Mouse (Mus musculus): ENCODE measurements around the gene Kbtbd4. TPM values are rescaled to one million over a fixed set of nuclear protein-coding genes. Genes with fewer than 3 reads are reported as not detected.
A peak's percentile ranks its signal among the peaks of the same experiment; 100 is the strongest.
"Not testable (repeated sequence)": the region's sequence is repeated elsewhere in the genome, so short reads cannot be mapped to it uniquely, and the experiment has no call there.

Kbtbd4 gene
- polyA plus RNA-seq (2015; fragmentation: Nextera tagmentation; extraction: Ambion mirVana): 30.8 and 31.8 TPM in 2 replicates

GRCm38 (mm10) chr2:90904076-90904855 is at the start of gene Kbtbd4, which contains the start of gene Ndufs3:
Gene Kbtbd4 (plus strand): TSS chr2:90904740.
Gene Ndufs3 (minus strand): TSS chr2:90904827.
- DNase-seq (ENCODE audit: low spot score): peak; percentile 93

GRCm38 (mm10) chr2:90861486-90861885 is 43.1 kb upstream of the Kbtbd4 start:
- no peak for DNase-seq (ENCODE audit: low spot score)

GRCm38 (mm10) chr2:90864184-90864583 is 40.4 kb upstream of the Kbtbd4 start:
- no peak for DNase-seq (ENCODE audit: low spot score)

- DNase-seq (ENCODE audit: low spot score): peak; percentile 71
These were observed 38.0 kb upstream of the Kbtbd4 start for GRCm38 (mm10) chr2:90866524-90866923.

GRCm38 (mm10) chr2:90870136-90870601 is 34.4 kb upstream of the Kbtbd4 start:
- DNase-seq (ENCODE audit: low spot score): no peak

DNA sequence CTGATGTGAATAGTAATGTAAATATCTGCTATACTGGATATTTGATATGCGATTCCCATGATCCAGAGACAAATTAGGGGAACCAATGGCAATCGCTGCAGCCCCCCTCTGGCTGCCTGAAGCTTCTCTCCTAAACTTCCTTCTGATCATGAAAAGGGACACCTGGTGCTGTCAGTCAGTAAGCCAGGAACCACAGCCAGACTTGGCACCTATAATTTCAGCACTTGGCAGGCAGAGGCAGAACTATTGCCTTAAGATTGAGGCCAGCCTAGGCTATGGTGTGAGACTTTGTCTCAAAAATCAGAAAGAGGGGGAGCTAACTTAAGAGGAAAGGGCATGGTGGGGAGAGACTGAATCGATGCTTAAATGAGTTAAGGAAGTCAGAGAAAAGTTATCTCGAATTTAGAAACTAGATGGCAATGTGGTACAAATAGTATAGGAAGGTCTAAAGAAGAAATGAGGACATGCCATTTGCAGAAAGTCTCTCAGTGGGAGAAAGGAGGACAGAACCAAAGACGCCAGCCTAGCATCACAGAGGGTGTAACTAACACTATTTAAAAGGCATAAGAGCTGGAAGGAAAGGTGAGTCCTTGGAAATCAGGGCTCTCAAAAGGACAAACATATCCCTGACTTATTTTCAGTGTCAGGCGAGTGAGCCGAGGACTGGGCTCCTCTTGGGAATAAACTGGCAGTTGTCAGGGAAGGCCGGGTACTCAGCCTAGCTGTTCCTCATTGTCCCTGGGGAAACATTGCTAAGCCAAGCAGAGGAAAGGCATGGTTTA is 33.2 kb upstream of the Kbtbd4 start:
- no peak for DNase-seq (ENCODE audit: low spot score)

DNA sequence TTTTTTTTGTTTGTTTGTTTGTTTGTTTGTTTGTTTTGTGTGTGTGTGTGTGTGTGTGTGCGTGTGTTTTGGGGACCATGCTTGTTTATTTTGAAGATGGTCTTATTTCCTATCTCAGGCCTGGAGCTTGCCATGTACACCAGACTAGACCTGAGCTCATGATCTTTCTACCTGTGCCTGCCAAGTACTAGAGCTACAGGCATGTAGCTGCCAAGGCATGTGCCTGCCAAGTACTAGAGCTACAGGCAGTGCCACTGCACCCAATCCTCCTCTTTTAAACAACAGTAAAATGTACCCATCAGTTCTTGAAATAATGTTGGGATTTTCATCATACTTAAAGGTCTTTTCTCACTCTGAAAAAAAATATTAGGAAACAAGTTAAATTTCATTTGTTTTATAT is 30.5 kb upstream of the Kbtbd4 start:
- no peak for DNase-seq (ENCODE audit: low spot score)

GRCm38 (mm10) chr2:90875239-90875638 is 29.3 kb upstream of the Kbtbd4 start:
- no peak for DNase-seq (ENCODE audit: low spot score)

- no peak for DNase-seq (ENCODE audit: low spot score)
These were observed 26.8 kb upstream of the Kbtbd4 start for GRCm38 (mm10) chr2:90877584-90878259.

GRCm38 (mm10) chr2:90879419-90879818 is 25.1 kb upstream of the Kbtbd4 start:
- DNase-seq (ENCODE audit: low spot score): no peak

GRCm38 (mm10) chr2:90880144-90880785 is 24.3 kb upstream of the Kbtbd4 start:
- no peak for DNase-seq (ENCODE audit: low spot score)

DNA sequence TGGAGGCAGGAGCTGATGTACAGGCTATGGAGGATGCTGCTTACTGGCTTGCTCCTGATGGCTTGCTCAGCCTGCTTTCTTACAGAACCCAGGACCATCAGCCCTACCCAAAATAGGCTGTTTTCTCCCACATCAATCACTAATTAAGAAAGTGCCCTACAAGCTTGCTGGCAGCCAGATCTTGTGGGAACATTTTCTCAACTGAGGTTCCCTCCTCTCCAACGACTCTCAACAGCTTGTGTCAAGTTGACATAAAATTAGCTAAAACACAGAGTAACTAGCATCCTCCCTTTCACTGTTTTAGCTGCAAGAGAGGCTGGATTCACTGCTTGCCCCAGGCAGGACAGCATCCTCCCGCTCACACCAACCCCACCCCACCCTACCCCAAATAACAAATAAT is 22.7 kb upstream of the Kbtbd4 start:
- no peak for DNase-seq (ENCODE audit: low spot score)

- no peak for DNase-seq (ENCODE audit: low spot score)
These were observed 19.1 kb upstream of the Kbtbd4 start, which contains the start of gene C1qtnf4 for GRCm38 (mm10) chr2:90885218-90886041. Gene C1qtnf4 (plus strand): TSS chr2:90885860.

DNA sequence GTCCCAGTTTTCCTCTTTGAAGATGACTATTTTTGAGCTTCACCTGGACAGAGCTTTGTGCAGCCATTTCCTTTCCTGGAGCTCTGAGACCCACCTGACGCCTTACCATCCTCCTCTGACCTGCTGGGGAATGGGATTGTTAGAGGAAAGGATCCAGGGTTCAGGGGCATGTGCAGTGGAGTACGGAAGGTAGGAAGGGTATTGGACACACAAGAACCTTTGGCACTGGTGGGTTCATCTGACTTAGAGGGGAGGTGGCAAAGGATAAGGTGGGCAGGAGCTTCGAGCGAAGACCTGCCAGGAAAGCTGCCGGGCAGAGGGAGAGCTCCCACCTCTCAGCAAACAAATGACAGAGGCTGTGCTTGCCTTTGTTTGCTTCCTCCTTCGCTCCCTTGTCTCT is 18.1 kb upstream of the Kbtbd4 start:
- no peak for DNase-seq (ENCODE audit: low spot score)

DNA sequence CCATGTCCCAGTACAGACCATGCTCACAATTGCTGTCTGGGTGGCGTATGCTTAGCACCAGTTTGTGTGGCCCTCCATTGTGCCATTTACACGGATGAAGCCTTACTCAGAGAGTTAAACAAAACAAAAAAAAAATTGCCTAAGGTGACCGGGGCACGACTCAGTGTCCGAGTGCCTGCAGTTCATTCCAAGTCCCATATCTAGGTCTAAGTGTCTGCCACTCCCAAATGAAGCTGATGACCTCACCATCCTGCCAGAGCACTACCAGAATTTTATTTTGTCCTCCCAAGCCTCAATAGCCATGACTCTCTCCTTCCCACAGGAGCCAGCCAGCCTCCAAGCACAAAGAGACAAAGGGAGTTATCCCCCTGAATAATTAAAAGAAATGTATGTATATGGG is 16.9 kb upstream of the Kbtbd4 start:
- DNase-seq (ENCODE audit: low spot score): no peak

- peak; percentile 65 for DNase-seq (ENCODE audit: low spot score)
These were observed 14.7 kb upstream of the Kbtbd4 start for GRCm38 (mm10) chr2:90889550-90890548.

DNA sequence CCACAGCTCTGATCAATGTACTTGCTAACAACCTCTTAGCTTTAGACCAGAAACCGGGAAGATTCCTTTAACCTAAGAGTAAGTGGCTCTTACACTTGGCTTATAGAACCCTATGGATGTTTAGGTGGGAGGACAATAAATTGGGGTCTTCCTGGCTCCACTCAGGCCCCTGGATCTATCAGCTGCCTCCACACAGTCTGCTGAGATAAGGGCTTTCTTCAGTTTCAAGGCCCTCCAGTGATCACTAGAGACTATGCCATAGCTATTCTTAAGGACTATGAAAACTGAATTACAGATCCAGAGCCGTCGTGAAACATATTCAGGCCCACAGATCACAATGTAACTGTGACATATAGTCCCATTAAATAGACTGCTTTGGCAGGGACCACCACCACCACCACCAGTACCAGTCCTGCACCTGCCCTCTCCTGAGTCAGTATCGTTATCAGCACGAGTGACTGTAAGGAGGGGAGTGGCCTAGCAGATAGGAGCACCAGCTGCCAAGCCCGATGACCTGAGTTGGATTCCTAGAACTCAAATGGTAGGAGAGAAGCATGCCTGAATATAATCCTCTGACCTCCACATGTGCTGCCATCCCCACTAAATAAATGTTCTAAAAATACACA is 10.8 kb upstream of the Kbtbd4 start:
- DNase-seq (ENCODE audit: low spot score): no peak

GRCm38 (mm10) chr2:90894299-90894677 is 10.3 kb upstream of the Kbtbd4 start:
- DNase-seq (ENCODE audit: low spot score): not testable (repeated sequence)

- no peak for DNase-seq (ENCODE audit: low spot score)
These were observed 1.1 kb upstream of the Kbtbd4 start for GRCm38 (mm10) chr2:90903398-90903797.
